Mouse (Mus musculus): Measurements from ENCODE around the gene Wnt5b.

Wnt5b gene

GRCm38 (mm10) chr6:119521482-119521900 lies 22.7 kb downstream of the Wnt5b start:
- no peak for DNase-seq

DNA sequence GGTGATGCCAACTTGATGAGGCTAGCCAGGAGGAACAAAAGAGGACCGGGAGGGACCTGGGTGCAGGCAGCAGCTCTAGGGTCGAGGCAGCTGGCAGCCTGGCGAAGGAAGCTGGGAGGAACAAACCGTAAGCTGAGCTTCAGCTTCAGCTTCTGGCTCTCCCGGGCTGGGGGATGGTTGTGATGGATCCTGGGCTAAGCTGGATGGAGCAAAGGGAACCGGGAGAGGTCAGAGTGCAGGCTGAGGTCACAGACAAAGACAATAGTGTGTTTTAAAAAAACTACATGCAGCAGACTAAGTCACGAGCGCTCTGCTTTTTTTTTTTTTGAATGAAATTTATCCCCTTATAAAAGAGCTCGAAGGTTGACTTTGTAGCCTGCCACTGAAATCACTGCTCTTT lies 23.4 kb downstream of the Wnt5b start:
- DNase-seq = no peak

DNA sequence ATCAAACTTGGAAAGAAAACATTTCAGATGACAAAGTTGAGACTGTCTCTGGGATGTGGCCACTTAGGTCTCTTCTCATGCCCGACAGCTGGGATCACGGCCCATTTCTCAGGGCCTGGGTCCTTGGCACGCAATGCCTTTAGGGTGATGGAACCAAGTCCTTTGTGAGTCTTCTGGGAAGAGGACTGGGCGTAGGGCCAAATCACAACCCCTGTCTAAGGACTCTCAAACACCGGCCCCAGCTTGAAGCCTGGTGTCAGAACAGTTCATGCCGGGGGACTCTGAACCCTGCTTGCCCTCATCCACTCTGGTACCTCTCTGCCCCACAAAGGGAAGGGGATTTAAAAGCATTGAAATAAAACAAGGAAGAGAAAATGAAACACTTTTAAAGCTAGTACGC lies 30.1 kb downstream of the Wnt5b start:
- peak in 1 of 2 experiments; percentile 14 for DNase-seq

- no peak for DNase-seq
These were observed 30.7 kb downstream of the Wnt5b start for GRCm38 (mm10) chr6:119513452-119513851.

GRCm38 (mm10) chr6:119512701-119513100 lies 31.4 kb downstream of the Wnt5b start:
- DNase-seq = no peak

DNA sequence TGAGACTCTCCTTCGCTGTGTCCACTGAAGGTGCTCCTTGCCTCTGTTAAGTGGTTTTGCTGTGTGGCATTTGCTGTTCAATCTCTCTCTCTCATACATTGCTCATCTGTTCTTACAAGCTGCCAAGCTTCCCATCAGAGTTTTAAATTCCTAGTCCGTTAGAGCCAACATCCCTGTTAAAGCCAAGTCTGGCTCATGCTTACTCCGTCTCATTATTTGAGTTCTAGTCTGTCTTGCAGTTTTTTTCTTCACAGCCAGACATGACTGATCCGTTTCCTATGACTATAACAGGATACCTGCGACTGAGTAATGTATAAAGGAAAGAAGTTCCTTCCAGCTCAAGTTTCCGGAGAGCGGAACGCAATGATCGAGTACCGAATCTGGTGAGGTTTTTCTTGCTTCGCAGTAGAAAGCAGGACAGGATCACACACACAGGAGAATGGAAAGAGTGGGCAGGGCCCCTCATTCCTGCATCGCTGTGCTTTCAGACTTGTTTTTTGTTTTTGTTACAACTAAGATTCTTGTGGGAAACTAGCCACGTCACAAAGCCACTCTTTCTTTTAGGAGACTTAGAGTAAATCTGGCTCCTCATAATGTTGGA lies 34.6 kb downstream of the Wnt5b start:
- DNase-seq = no peak

DNA sequence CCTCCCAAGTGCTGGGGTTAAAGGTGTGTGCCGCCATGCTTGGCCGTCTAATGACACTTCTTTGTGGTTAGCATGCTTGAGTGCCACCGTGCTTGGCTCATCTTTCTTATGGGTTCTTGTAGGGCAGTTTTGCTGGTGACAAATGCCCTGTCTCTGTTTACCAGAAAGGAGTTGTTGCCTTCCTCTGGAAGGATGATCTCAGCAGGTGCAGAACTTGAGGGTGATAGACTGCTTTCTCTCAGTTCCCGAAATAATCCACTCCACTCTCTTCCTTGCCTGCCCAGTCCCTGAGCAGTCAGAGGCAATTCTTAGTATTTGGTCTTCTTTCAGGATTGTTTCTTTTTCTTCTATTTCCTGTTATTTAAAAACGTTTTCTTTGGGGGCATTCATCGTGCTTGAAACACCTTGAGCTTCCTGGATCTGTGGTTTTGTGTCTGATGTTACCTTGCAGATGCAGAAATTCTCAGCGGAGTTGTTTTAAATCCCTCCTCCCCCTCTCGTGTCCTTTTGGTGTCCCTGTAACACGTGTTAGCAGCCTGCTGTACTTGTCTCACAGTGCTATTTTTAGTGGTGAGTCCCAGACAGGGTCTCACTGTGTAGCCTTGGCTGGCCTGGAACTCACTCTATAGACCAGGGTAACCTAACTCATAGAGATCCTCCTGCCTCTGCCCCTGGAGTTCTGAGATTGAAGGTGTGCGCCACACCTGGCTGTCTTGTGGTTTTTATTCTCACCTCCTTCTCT lies 35.3 kb downstream of the Wnt5b start:
- no peak for DNase-seq

GRCm38 (mm10) chr6:119508221-119508620 lies 35.9 kb downstream of the Wnt5b start:
- no peak for DNase-seq

- peak in 1 of 2 experiments; percentile 50 for DNase-seq
These were observed 38.5 kb downstream of the Wnt5b start for GRCm38 (mm10) chr6:119505525-119506225.

GRCm38 (mm10) chr6:119504756-119505155 lies 39.4 kb downstream of the Wnt5b start:
- DNase-seq = no peak

GRCm38 (mm10) chr6:119502031-119502430 lies 42.1 kb downstream of the Wnt5b start:
- no peak for DNase-seq

- DNase-seq = no peak
These were observed 44.1 kb downstream of the Wnt5b start for GRCm38 (mm10) chr6:119500086-119500485.

- peak; percentile 66 to 87 for DNase-seq
These were observed 44.9 kb downstream of the Wnt5b start for GRCm38 (mm10) chr6:119499271-119499670.

- DNase-seq = no peak
These were observed 51.5 kb downstream of the Wnt5b start for GRCm38 (mm10) chr6:119492630-119493014.

- no peak for DNase-seq
These were observed 52.0 kb downstream of the Wnt5b start for GRCm38 (mm10) chr6:119491997-119492629.

- DNase-seq = no peak
These were observed 53.1 kb downstream of the Wnt5b start for GRCm38 (mm10) chr6:119491006-119491405.

- DNase-seq = peak in 1 of 2 experiments; percentile 25
These were observed 53.6 kb downstream of the Wnt5b start for GRCm38 (mm10) chr6:119490549-119490948.

DNA sequence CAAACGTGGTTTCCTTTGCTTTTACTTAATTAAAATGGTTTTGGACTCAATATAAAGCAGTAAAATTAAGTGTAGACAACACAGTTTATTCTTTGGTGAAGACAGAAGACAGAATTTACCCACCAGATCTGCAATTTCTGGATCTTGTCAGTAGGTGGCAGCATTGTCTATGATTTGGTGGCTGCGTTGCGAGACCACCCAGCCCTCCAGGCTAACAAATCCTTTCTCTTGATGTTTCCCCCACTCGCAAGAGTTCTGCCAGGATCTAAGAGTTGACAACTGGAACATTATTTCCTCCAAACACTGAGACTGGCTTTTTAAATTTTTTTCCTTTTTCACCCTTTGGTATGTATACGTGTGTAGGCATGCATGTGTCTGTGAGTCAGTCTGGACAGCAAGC lies 54.4 kb downstream of the Wnt5b start:
- DNase-seq = peak in 1 of 2 experiments; percentile 39

GRCm38 (mm10) chr6:119487619-119488018 lies 56.5 kb downstream of the Wnt5b start:
- no peak for DNase-seq

DNA sequence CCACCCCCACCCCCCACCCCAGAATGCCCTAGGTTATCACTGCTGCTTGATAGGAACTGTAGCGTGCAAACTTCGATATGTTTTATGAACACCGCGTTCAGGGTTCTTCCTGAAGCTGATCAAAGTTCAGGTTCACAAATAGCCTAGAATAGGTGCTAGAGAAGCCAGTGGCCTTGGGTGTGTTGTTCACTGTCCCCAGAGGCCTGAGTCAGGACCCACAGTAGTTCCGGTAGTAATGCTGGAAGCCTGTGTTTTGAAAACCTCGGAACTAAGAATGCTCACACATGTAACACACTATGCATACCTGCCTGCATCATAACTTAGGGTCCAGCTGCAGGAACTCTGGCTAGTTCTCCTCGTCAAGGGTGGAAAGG lies 57.1 kb downstream of the Wnt5b start:
- DNase-seq = no peak

DNA sequence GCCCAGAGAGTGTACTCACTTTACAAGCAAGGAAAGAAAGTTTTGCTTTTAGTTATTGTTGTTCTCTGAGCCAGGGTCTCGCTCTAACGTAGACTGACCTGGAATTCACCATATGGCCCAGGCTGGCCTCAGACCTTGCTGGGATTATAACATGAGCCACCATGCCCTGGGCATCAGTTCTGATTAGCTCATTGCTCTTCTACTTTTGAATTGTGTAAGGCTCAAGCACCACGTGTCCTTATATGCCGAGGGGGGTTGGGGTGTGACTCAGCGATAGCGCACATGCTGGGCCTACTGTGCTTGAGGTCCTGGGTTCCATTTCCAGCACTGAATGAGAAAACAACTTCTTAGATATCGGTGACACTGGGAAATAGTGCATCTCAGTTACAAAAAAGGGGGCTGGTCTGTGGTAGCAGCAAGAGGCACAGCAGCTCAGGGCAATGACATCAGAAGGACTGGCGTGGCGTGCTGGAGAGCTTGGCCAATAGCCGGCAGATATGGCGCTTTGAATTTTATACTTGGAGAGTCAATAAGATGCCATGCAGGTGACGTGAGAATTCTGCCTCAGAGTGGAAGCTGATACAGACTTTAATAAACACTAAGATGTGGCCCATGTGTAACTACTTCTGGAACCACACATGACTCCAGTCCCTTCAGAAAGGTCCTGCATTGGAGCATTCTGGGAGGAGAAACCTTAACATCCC lies 57.6 kb downstream of the Wnt5b start:
- DNase-seq = peak in 1 of 2 experiments; percentile 26

DNA sequence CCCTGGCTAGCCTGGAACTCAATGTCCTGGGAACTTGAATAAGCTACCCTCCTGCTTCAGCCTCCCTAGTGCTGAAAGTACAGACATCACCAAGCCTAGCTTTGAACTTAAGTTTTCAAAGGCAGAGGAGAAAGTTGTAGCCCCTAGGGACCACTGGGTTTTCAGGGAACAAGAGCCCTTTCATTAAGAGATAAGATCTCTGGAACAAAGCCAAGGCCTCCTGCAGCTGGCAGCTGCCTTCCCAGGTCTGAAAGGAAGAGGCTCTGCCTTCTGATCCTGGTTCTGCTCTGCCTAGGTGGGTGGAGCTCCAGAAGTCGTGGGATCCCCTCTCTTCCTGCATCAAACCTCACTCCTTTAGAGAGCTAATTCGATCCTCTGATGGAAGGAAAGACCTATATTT lies 58.7 kb downstream of the Wnt5b start:
- DNase-seq = peak in 1 of 2 experiments; percentile 40

All from kidney, postnatal 25 days (tissue).